Mouse (Mus musculus): ENCODE data around the gene Ndst4.

Gene Ndst4

GRCm38 (mm10) chr3:125403601-125404396 lies at the start of gene Ndst4:
Ndst4 (plus strand) TSS chr3:125404076.
- no peak for DNase-seq (ENCODE audit: low spot score)

GRCm38 (mm10) chr3:125397443-125397842 lies 6.4 kb upstream of the Ndst4 start:
- DNase-seq (ENCODE audit: low spot score) = no peak

GRCm38 (mm10) chr3:125406456-125406855 lies 2.6 kb downstream of the Ndst4 start:
- DNase-seq (ENCODE audit: low spot score) = no peak

- no peak for DNase-seq (ENCODE audit: low spot score)
Measured at GRCm38 (mm10) chr3:125406991-125407390, 3.1 kb downstream of the Ndst4 start.

- DNase-seq (ENCODE audit: low spot score) = no peak
Measured at GRCm38 (mm10) chr3:125466894-125467652, 63.2 kb downstream of the Ndst4 start.

- no peak for DNase-seq (ENCODE audit: low spot score)
Measured at GRCm38 (mm10) chr3:125510102-125510501, 106.2 kb downstream of the Ndst4 start.

GRCm38 (mm10) chr3:125533371-125533770 lies 129.5 kb downstream of the Ndst4 start:
- DNase-seq (ENCODE audit: low spot score) = no peak

- no peak for DNase-seq (ENCODE audit: low spot score)
Measured at GRCm38 (mm10) chr3:125570602-125571001, 166.7 kb downstream of the Ndst4 start.

GRCm38 (mm10) chr3:125632233-125632632 lies 228.4 kb downstream of the Ndst4 start:
- DNase-seq (ENCODE audit: low spot score) = no peak

GRCm38 (mm10) chr3:125655009-125655635 lies 251.2 kb downstream of the Ndst4 start:
- DNase-seq (ENCODE audit: low spot score) = no peak

- no peak for DNase-seq (ENCODE audit: low spot score)
Measured at GRCm38 (mm10) chr3:125660114-125660717, 256.3 kb downstream of the Ndst4 start.

- no peak for DNase-seq (ENCODE audit: low spot score)
Measured at GRCm38 (mm10) chr3:125660884-125661532, 257.1 kb downstream of the Ndst4 start.

- DNase-seq (ENCODE audit: low spot score) = no peak
Measured at GRCm38 (mm10) chr3:125673997-125674794, 270.3 kb downstream of the Ndst4 start.

GRCm38 (mm10) chr3:125675211-125675896 lies 271.5 kb downstream of the Ndst4 start:
- no peak for DNase-seq (ENCODE audit: low spot score)

- no peak for DNase-seq (ENCODE audit: low spot score)
Measured at GRCm38 (mm10) chr3:125678924-125679323, 275.0 kb downstream of the Ndst4 start.

GRCm38 (mm10) chr3:125683460-125684230 lies 279.8 kb downstream of the Ndst4 start:
- no peak for DNase-seq (ENCODE audit: low spot score)

- DNase-seq (ENCODE audit: low spot score) = no peak
Measured at GRCm38 (mm10) chr3:125684583-125684982, 280.7 kb downstream of the Ndst4 start.

GRCm38 (mm10) chr3:125687601-125688000 lies 283.7 kb downstream of the Ndst4 start:
- no peak for DNase-seq (ENCODE audit: low spot score)

GRCm38 (mm10) chr3:125690948-125691347 lies 287.1 kb downstream of the Ndst4 start:
- no peak for DNase-seq (ENCODE audit: low spot score)

GRCm38 (mm10) chr3:125722953-125723352 lies 319.1 kb downstream of the Ndst4 start:
- no peak for DNase-seq (ENCODE audit: low spot score)

Measured in urinary bladder, postnatal 25 days (tissue).